Mouse (Mus musculus): ENCODE data around the gene Gramd1b.

Gramd1b gene

DNA sequence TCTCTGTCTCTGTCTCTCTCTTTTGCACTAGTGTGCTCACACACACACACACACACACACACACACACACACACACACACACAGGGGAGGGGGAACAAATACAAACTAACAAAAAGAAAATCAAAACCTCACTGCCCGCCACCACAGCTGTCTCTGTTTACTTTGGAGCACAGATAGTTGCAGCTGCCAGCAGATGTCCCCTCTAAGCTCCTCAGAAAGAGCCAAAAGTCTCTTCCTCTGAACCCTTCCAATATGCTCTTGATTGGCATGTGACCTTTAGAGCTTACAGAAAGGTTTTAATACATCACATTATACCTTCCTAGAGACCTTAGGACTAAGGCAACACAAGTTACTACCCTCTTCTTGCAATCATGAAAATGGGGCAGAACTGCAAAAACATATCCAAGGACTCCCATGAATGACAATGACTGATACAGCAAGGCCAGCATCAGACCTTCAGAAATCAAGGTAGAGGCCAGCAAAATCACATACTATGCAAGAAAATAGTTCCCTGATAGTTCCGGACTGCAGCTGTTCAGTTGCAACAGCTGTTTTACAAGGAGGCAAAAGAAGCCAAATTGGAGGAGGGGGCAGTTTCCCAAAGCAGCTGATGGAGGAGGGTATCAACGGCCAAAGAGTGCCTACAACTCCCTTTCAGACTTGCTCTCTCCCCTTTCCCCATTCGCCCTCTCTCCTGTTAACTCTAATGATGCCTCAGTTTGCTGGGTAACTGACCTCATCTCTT lies 72.5 kb downstream of the Gramd1b start:
- DNase-seq (ENCODE audit: low spot score in 2 of 2), result no peak

DNA sequence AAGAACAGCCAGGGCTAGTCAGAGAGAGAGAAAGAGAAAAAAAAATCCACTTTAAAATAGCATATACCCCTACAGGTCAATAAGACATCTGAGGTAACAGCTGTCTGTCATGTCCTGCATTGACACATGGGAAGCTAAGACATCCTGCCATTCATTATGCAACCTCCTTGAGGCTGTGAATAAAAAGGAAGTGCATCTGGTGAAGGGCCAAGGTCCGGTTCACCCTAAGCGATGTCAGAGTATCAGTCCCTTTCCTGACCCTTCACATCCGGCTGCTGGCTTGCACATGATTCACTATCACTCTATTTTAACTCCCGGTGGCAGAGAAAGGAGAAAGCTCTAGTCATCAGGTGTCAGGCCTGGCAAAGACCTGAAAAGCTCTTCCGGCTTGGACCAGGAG lies 73.7 kb downstream of the Gramd1b start:
- DNase-seq (ENCODE audit: low spot score in 2 of 2), result no peak

DNA sequence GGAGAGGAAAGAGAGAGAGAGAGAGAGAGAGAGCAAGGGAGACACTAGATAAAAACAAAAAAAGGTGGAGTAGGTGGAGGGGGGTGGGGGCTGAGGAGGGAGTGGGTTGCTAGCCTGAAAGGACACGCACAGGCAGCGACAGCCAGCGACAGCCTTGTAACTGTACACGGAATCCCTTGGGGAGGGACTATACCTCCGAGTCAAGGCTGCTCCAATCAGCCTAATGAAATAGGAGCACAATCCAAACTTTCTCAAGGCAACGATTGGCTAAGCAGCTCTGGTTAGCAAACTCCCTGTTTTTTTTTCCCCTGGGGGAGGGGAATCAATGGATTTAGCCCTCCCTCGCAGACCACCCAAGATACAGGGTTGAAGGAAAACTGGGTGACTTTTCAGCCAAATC lies 75.0 kb downstream of the Gramd1b start:
- no peak for DNase-seq (ENCODE audit: low spot score in 2 of 2)

DNA sequence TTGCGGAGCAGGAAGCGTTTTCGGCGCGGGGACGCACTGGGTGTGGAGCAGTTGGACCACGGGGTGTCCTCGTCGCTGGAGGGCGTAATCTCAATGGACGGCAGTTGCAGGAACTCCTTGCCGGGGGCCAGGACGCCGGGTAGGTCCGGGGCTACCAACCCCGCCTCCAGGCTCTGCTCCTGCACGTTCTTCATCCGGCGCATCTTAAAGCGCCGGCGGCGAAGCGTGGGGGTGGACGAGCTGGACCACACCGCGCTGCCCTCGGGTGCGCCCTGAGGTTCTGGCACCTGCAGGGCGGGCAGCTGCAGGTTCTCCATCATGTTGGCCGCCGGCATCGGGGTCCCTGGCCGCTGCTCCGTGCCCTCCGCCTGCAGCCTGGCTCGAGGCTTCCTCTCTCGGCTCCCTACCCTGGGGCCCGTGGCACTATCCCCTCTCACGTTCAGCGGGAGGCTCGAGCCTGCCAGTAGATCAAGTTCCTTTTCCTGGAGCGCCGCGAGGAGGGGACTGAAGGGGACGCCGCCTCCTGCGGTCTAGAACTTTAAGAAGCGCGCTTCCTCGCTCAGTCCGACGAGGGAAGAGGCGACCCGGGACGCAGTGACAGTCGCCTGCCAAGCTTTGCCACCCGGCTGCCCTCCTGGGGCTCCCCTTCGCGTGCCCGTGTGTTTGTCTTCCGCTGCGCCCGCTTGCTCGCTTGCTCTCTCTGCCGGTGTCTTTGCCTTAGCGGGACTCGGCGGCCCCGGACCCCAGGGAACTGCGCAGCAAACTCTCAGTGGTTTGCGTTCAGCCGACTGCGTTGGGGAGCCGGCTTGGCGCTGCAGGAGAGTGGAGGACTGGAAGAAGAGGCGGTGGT lies 75.6 kb downstream of the Gramd1b start:
- DNase-seq (ENCODE audit: low spot score in 2 of 2), result peak; percentile 70 to 78

DNA sequence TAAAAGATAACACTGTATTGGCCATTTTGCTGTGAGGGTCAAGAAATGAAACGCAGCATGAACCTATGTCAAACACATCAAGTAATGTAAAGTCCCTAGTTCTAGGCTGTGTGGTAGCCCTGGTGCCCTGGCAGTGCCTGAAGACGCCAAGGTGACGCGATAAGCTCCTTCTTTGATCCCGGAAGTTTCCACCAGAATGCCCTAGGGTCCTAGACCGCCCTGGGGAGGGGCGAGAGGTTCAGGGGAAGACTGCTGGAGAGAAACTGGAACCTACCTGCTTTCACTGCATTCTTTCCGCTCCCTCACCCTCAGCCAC lies 76.2 kb downstream of the Gramd1b start:
- no peak for DNase-seq (ENCODE audit: low spot score in 2 of 2)

DNA sequence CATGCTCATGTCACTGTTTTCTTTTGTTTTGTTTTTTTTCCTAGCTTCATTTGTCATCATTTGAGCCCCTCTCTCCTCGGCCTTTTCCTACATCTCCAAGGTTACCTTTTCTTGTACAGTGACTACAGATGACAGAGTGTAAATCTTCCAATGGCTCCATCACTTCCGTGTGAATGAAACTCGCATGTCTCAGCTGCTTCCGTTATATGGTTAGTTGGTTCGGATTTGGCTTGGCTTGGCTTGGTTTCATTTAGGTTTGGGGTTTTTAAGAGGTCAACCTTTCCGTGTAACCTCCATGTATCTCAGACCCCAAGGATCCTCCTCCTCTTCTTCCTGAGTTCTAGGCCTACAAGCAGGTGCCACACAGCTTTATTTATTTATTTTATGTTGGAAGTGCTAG lies 77.3 kb downstream of the Gramd1b start:
- no peak for DNase-seq (ENCODE audit: low spot score in 2 of 2)

DNA sequence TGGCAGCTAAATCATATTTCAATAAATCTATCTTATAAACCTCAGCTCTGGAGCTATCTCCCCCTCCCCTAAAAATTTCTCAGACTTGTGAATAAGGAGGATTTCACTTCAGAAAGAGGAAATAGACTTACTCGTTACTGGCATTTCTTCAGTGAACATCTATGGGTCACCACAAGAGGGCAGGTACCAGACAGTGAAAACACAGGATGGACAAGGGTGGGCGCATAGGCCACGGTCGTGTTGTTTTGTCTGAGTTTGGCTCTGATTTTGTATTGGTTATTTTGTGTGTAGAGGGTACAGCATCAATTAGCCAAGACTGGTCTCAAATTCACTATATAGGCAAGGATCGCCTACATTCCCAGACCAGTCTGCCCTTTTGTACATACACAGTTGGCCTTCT lies 79.0 kb downstream of the Gramd1b start:
- DNase-seq (ENCODE audit: low spot score in 2 of 2), result no peak

DNA sequence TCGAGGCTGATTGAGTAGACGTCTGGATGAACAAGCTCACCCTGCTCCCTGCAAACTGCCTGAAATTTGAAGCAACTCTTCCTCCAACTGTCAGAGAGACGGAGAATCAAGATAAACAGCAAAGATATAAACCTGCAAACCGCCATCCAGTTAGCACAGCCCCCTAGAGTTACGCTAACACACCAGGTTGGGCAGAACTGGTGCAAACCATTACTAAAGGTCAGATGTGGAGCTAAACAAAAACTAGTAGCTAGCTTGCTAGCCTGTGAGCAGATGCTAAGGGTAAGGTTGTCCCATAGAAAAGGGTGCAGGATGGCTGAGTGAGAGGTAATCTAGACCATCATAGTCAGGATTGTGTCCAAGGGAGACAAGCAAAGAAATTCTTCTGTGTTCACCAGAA lies 80.4 kb downstream of the Gramd1b start:
- no peak for DNase-seq (ENCODE audit: low spot score in 2 of 2)

DNA sequence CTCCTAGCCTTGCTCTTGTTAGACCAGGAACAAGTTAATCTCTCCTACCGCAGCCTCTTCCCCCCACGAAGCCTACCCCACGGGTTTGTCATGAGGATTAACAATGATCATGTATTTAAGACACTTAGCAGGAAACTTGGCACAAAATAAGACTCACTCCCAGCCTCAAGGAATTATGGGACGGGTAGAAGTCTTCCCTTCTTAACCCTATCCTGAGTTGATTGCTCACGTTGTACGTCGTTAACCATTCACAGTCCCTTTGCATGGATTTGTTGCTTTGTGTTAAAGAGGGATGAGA lies 80.8 kb downstream of the Gramd1b start:
- DNase-seq (ENCODE audit: low spot score in 2 of 2), result no peak

DNA sequence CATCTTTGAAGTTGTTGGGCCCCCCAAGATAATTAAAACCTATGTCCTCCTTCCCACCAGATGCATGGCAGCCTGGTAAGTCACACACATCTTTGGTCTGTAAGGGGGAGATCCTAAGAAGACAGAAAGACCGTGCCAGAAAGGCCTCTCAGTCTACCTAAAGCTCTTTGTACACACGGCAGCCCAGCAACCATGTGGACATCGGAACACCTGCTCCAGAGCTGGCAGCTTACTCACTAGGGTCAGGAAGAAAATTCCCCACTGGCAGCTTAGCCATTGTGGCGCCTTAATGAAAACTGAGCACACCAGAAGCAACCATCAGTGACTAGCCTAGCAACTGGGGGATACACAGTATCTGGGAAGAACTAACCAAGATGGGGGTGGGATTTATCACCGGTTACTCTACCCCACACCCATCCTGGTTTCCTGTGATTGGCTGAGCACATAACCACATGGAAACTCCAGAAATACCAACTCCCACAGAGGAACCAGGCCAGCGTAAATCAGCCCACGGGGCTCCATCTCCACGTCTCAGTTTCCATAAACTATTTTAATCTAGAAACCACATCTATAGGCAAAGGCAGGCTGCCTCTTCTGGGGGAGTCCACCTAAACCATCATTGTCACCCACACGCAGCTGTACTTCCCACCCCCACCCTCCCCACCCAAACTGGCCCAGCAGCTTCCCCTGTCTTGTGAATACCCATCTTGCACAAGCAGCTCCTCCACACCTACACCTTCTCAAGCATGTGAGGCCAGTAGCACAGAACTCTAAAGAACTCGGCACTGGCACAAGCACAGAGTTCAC lies 81.4 kb downstream of the Gramd1b start:
- DNase-seq (ENCODE audit: low spot score in 2 of 2), result peak in 1 of 2 experiments; percentile 5

DNA sequence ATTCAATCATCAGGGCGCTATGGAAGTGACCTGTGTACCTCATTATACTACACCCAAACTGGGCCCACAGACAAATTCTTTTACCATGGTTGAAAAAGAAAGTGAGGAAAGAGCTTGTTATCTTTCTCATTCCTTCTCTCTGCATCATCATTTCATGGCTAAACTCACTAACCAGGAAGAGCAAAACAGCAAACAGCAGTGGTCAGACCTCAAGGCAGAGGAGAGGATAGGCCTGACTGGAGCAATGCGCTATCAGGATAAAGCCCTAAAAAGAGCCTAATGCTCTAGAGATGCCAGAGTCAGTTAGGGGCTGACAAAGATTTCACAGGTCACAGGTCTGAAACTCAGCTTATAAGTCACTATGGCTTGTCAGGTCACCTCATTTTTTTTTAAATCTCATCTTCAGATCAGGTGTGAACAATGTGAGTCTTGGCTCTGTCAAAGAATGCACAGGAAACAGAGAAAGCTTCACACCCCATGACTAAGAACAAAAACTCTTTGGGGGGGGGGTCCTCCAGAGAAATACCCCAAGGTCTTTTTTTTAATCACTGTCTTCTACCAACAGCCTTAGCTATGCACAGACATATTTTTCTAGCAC lies 82.4 kb downstream of the Gramd1b start:
- DNase-seq (ENCODE audit: low spot score in 2 of 2), result no peak

DNA sequence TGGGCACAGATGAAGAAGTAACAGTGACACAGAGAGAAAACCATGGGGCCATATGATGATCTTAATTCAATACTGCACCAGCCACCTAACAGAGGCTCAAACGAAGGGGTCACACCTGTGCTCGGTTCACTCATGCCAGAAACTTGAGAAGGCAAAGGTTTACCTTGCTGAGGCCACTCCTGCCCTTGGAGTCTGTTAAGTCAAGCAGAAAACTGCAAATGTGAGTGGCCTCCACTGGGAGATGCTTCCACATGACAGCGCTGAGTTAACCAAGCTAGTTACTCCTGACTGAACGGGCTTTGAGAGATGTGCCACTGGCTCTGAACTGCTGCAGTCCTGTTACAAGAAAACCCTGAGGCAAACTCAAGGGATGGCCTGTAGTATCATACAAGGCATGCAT lies 83.9 kb downstream of the Gramd1b start:
- DNase-seq (ENCODE audit: low spot score in 2 of 2), result no peak

DNA sequence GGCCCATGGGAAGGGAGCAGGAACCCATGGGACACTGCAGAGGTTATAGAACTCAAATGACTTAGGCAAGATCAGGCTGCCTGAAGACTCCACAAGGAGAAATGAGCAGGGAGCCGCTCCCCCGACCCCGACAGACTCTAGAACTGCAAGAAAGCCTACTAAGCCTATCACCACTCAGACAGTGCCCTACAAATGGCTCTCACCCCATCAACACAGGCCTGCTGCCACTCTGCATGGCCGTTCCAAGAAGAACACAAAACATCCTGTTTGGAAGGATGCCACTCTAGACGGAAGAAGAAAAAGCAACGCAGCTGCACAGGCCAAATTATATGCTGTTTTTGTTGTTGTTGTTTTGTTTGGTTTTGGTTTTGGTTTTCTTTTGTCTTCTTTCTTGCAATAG lies 86.2 kb downstream of the Gramd1b start:
- DNase-seq (ENCODE audit: low spot score in 2 of 2), result no peak

DNA sequence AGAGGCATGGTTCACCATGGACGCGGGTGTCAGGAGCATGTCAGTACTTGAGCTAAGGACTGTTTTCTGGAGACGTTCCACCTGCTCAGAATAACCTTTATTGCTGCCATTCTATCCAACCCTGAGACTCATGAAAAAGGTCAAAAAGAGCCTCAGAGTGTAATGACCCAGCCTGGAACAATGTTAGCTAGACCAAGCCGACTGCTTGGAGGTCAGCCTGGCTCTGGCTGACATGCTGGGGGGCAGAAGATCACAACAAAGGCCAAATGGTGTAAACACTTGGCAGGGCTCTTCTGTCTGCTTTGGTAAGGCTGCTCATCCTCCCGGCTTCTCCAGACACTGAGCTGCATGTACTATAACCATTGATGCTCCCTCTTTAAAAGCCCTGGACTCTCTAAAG lies 88.4 kb downstream of the Gramd1b start:
- DNase-seq (ENCODE audit: low spot score in 2 of 2), result no peak

DNA sequence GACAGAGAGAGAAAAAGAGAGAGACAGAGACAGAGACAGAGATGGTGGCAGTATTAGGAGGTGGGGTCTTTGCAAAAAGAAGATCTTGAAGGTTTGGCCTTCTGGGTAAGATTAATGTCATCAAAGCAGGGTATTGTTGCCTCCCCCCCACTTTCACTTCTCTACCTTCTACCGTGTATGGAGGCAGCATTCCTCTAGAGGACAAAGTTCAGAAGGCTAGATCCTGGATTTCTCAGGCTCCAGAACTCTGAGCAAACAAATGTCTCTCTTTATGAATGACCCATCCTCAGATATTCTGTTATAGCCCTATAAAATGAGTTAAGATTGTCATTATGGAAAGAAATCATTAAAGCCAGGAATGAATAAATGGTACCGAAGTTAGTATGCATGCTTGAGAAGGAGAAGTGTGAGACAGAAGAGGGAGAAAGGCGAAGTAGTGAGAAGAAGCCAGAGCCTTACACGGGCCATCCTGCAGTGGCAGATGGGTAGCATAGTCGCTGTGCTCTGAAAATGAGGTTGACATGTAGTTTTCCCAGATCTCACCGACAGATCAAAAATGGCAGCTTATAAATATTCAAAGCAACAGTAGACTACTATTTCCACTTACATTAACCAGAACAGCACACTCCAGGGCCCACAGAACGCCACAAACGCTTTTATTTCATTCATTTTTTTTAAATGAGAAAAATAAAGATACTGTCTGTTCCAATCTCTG lies 91.1 kb downstream of the Gramd1b start:
- no peak for DNase-seq (ENCODE audit: low spot score in 2 of 2)

DNA sequence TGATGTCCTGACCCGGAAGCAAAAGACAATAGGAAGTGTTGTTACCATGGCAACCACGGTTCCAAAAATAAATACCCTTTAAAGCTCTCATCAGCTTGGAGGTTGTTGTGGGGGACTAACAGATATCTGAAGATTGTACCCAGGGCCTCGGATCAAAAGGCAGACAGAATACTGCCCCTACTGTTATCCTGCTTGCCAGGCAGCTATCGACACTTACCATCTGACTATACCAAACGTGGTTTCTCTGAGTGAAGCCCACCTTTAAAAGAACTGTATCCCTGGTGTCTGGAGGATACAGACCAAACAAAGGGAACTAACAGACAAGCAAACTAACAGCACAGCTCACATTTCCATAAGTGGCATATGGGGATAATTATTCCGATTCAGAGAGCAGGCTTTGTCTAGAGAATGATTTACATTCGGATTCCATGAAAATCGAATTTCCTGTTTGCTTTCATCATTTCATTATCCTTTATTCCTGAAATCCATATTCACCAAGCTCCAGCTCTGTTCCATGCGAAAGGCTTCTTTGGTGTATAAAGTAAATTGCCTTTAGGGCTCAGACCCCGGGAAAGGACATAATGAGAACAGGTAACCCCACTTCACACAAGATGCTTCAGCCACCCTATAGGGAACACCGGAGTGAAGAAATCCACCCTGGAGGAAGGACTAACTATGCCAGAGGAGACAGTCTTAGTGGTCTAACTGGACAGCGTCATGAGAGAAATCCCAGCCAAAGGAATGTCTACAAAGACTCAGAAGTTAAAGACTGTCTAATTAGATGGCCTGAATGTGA lies 92.3 kb downstream of the Gramd1b start:
- no peak for DNase-seq (ENCODE audit: low spot score in 2 of 2)

DNA sequence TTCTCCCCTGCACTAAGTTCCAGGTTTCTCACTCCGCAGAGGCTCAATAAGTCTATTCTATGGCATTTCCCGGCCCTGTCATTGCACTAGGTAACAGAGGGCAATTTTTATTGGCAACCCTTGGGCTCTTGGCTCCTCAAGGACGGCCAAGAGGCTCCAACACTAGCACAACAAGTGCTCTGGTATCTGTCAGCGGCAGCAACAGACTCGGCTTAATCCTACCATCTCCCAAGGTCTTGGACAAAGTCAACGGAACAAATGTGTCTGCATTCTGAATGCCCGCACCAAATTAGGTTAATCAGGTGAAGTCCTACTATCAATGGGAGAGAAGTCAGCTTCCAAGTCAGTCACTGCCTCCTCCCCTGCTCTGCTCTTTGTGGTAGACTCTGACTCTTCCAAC lies 93.3 kb downstream of the Gramd1b start:
- no peak for DNase-seq (ENCODE audit: low spot score in 2 of 2)

DNA sequence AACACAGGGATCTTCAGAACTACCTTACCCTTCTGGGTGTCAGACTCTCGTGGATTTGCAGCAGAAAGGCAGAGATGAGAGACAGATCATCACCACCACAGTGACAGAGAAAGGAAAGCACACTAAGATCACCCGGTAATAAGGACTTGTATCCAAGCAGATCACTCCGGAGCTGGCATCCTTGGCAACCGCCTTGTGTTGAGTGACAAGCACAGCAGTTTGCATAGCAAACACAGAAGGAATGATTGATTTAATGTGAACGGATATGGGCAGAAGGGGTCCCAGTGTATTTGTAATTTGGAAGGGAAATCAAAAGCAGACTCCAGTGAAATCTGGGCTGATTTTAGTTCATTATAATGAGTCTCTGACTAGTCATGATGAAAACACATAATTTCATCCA lies 97.9 kb downstream of the Gramd1b start:
- no peak for DNase-seq (ENCODE audit: low spot score in 2 of 2)

DNA sequence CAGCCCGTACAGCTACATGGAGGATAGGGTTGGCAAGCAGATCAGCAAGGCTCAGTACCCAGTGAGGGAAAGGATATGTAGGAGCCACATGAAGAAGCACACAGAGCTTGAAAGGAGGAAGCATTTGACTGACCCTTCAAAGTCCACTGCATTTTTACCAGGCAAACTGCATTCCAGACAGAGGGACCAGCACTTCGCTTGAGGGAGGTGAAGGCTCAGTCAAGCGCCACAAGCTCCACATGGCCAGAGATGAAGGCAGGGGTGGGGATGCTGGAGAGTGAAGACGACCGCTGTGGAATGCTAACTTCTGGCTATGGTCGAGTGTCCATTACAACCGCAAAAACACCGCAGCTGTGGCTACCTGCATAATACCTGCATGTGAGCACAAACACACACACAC lies 100.2 kb downstream of the Gramd1b start:
- no peak for DNase-seq (ENCODE audit: low spot score in 2 of 2)

DNA sequence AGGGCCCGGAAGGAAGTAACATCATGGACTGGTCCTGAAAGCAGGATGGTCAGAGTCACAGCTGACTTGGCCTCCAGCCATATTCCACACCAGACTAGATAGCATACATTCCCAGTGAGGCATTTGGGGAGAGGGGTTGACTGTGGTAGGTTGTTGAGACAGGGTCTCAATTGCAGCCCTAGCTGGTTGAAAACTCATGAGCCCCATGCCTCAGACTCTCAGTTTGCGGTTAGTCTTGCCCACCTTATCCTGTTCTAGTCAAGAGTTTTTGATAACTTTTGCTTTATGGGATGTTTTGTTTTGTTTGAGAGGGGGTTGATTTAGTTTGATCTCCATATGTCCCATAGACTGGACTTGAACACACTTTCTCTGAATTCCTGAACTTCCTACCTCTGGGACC lies 103.5 kb downstream of the Gramd1b start:
- no peak for DNase-seq (ENCODE audit: low spot score in 2 of 2)
